Mouse (Mus musculus) heart, postnatal 0 days (tissue): ENCODE measurements around the gene Dok4.

Experiments
- CTCF ChIP-seq: IDR thresholded peaks from 2 replicates; pipeline ENCODE4 v1.5.1; 2016; ENCODE audit warnings: antibody characterized with exemption, control low read depth, low read depth
- EP300 ChIP-seq: IDR thresholded peaks from 2 replicates; pipeline ENCODE4 v1.6.1; 2016; ENCODE audit warnings: antibody characterized with exemption, low read depth

GRCm38 (mm10) chr8:94871108-94871894 lies 4.8 kb downstream of the Dok4 start:
- TF ChIP-seq CTCF, result no peak
- no peak for TF ChIP-seq EP300
